Mouse (Mus musculus): ENCODE results near the gene Isyna1. TPM values are rescaled to one million over a fixed set of nuclear protein-coding genes. Genes with fewer than 3 reads are reported as not detected.

The Isyna1 gene
- polyA plus RNA-seq, 1 experiment from 2014 or later: 162 TPM

DNA sequence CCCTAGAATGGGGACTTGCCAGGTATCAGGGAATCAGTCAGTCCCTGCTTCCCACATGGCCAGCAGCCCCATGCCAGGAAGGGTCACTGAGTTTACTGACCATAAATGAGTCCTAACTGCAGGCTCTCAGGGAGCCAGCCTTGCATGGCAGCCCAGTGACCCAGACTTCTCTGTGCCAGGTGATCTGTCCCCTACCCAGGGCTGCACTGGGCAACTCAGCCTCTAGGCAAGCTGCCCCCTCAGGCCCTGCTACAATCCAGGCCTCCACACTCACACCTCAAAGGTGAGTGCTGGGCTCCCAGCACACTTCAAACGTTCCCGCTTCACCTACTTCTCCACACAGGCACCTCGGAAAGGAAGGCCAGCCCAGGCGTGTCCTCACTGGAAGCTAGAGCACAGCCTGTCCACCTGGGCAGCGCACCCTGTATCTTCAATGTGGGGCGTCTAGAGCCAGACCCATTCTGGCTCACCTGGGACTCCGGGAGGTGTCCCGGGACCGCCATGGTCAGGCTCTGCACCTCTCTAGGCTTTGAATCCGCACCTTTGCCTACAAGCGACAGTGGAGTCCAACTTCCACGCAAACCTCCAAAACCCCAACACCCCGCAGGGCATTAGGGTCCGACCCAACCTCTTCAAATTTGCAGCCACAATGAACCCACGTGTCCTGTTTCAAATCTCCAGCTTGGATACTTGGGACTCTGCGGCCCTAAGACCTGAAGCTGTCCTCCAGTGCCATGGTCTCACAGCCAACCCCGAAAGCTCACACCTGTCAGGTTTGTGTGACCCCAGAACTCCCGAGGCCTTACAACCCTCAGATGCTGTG lies 12.8 kb downstream of the Isyna1 start:
- Histone ChIP-seq H3K9ac (peak overlapping the region; percentile 91), H3K4me3 (peak overlapping the region; percentile 78), H3K9me3 (peaks cover 2% of the 10 kb centered on the region; the same call in 1 of the 2 replicates), H3K4me1 (peaks cover 43% of the 10 kb centered on the region), H3K4me2 (replicated peaks) (peak overlapping the region; percentile 91), H3K36me3 (peaks cover 18% of the 10 kb centered on the region), H3K27ac (peak overlapping the region; percentile 99; the same call in 1 of the 2 replicates), H3K27me3 (no peaks in the 10 kb centered on the region)
- no peak for ATAC-seq (ENCODE audit: low FRiP score, low read depth)
- 52% methylated on average over 18 of the region's 18 CpGs for WGBS

GRCm38 (mm10) chr8:70607603-70607897 lies 13.4 kb downstream of the Isyna1 start:
- H3K9me3 ChIP-seq: no peaks in the 10 kb centered on the region
- 17% methylated on average over 6 of the region's 6 CpGs for WGBS
- no peak for ATAC-seq (ENCODE audit: low FRiP score, low read depth)
- no peaks in the 10 kb centered on the region for H3K27me3 ChIP-seq
- H3K36me3 ChIP-seq: peaks cover 13% of the 10 kb centered on the region
- H3K9ac ChIP-seq: peak overlapping the region; percentile 91
- H3K4me3 ChIP-seq: peak overlapping the region; percentile 78
- peaks cover 43% of the 10 kb centered on the region for H3K4me1 ChIP-seq
- H3K4me2 ChIP-seq (replicated peaks): peak overlapping the region; percentile 91
- peak overlapping the region; percentile 99; the same call in 1 of the 2 replicates for H3K27ac ChIP-seq

GRCm38 (mm10) chr8:70607898-70608748 lies 13.9 kb downstream of the Isyna1 start:
- WGBS: 1% methylated on average over 76 of the region's 84 CpGs
- ATAC-seq (ENCODE audit: low FRiP score, low read depth): no peak
- H3K4me1 ChIP-seq: peaks cover 43% of the 10 kb centered on the region

DNA sequence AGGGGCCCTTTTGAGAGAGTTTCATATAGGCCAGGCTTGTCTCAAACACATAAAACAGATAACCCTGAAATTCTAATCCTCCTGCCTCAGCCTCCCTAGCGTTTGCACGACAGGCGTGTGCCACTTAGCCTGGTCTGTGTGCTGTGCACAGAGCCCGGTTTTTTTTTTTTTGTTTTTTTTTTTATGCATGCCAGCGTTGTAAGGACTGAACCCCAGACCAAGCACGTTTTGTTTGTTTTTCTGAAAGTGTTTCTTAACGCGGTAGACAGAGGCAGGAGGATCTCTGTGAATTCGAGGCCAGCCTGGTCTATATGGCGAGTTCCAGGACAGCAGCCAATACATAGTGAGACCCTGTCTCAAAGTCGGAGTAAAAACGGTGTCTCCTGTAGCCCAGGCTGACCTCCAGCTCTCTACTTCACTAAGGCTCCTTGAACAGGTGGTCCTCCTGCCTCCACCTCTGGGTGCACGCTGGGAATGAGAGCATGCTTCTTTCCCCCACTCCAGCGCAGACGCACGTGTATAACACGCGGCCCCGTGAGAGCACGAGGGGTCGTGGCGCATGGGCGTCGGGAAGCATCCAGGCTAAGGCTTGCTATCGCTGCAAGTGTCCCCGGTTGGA lies 14.7 kb downstream of the Isyna1 start, which contains the start of gene Ssbp4:
TSS of gene Ssbp4 (minus strand) at position 124 of the 619 bp plus-strand sequence.
- H3K4me2 ChIP-seq (replicated peaks): peak within 1 kb of the TSS; percentile 91
- WGBS: 4% methylated on average over 26 of the region's 26 CpGs
- peak within 1 kb of the TSS; percentile 78 for H3K4me3 ChIP-seq
- peaks cover 5% of the 10 kb centered on the region; the same call in 1 of the 2 replicates for H3K36me3 ChIP-seq
- peak within 1 kb of the TSS; percentile 99 for H3K27ac ChIP-seq
- peak within 1 kb of the TSS; percentile 91 for H3K9ac ChIP-seq
- peaks cover 43% of the 10 kb centered on the region for H3K4me1 ChIP-seq
- no peaks in the 10 kb centered on the region for H3K27me3 ChIP-seq
- H3K9me3 ChIP-seq: no peaks in the 10 kb centered on the region
- no peak; the same call in 1 of the 2 replicates for ATAC-seq (ENCODE audit: low FRiP score, low read depth)

More at GRCm38 (mm10) chr8:70607898-70608748, 13.9 kb downstream of the Isyna1 start:
- Histone ChIP-seq H3K9ac (peak overlapping the region; percentile 91), H3K9me3 (no peaks in the 10 kb centered on the region), H3K27me3 (no peaks in the 10 kb centered on the region), H3K4me2 (replicated peaks) (peak overlapping the region; percentile 91), H3K27ac (peak overlapping the region; percentile 99), H3K4me3 (peak overlapping the region; percentile 78), H3K36me3 (peaks cover 7% of the 10 kb centered on the region)

DNA sequence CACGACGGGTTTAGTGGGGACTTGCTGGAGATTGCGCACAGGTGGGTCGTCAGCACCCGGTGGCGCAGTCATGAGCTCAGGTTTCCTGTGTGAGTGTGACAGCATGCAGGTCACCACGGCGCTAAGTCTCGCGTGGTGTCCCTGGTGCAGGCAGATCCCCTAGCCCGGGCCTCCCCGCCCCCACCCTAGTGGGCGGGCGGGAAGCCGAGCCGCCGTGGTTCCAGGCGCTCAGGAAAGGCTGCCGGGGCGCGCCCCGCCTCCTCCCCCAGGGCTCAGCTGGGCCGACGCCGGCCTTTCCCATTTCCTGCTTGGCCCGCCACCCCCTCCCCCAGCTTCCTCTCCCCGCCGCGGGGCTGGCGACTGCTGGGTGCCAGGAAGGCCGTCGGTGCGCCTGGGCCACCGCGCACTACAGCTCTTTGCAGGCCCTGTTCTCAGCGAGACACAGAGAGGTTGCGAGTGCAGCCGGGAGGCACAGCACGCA lies 15.2 kb downstream of the Isyna1 start:
- no peaks in the 10 kb centered on the region for H3K9me3 ChIP-seq
- peak overlapping the region; percentile 99 for H3K27ac ChIP-seq
- peaks cover 5% of the 10 kb centered on the region; the same call in 1 of the 2 replicates for H3K36me3 ChIP-seq
- ATAC-seq (ENCODE audit: low FRiP score, low read depth): peak; percentile 74
- no peaks in the 10 kb centered on the region for H3K27me3 ChIP-seq
- H3K4me2 ChIP-seq (replicated peaks): peak overlapping the region; percentile 91
- H3K4me3 ChIP-seq: peak overlapping the region; percentile 78
- peak overlapping the region; percentile 72 for H3K9ac ChIP-seq
- under 1% methylated on average over 31 of the region's 39 CpGs for WGBS
- H3K4me1 ChIP-seq: peaks cover 43% of the 10 kb centered on the region

DNA sequence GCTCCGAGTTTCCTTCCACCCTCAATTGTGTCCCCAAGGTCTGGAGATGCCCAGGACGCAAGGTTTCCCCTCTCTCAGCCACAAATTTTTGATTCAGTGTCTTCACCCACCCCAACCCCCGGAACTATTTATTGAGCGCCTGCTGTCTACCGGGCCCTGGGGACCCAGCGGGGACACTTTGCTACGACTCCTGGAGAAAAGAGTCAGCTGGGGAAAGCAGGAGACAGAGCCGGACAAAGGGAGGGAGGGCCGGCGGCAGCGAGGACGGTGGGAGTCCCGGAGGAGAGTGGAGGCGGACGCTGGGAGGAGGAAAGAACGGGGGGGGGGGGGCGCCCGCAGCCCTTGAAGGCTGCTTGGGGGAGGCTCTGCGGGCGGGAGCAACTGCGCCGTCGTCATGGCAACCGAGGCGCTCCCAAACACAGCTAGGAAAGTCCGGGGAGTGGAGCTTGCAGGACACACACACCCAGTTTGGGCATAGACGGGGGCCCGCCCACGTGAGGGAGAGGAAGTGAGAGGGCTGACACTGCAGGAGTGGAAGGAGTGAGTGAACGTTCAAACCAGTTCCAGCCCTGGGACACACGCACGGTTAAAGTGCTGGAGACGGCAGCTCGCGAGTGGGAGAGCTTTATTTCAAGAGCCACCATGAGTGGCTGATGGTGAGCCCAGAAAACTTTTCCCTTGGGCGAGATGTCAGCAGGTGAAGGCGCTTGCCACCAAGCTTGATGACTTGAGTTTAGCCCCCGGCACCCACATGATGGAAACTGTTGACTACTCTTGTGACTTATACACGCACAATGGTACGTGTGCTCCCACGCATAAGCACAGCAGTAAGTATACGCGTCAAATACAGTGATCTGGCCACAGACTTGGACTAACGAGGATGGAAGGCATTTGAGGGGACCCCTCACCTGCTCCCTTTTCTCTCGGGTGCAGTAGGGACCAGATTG lies 15.9 kb downstream of the Isyna1 start:
- 1% methylated on average over 39 of the region's 45 CpGs for WGBS
- peaks cover 43% of the 10 kb centered on the region for H3K4me1 ChIP-seq
- no peaks in the 10 kb centered on the region for H3K27me3 ChIP-seq
- H3K36me3 ChIP-seq: no peaks in the 10 kb centered on the region
- peak overlapping the region; percentile 72 for H3K9ac ChIP-seq
- peak; percentile 59 for ATAC-seq (ENCODE audit: low FRiP score, low read depth)
- H3K9me3 ChIP-seq: no peaks in the 10 kb centered on the region
- peak overlapping the region; percentile 91 for H3K4me2 ChIP-seq (replicated peaks)
- peak overlapping the region; percentile 78 for H3K4me3 ChIP-seq
- H3K27ac ChIP-seq: peak overlapping the region; percentile 99

- WGBS: under 1% methylated on average over 54 of the region's 54 CpGs
- Histone ChIP-seq H3K9ac (peak overlapping the region; percentile 71), H3K4me2 (replicated peaks) (peak overlapping the region; percentile 91), H3K4me1 (peaks cover 40% of the 10 kb centered on the region), H3K27ac (peak overlapping the region; percentile 99), H3K36me3 (no peaks in the 10 kb centered on the region), H3K4me3 (peak overlapping the region; percentile 78), H3K9me3 (no peaks in the 10 kb centered on the region), H3K27me3 (no peaks in the 10 kb centered on the region)
- no peak for ATAC-seq (ENCODE audit: low FRiP score, low read depth)
Observed at GRCm38 (mm10) chr8:70610796-70611771, 16.9 kb downstream of the Isyna1 start.

GRCm38 (mm10) chr8:70611849-70612248 lies 17.7 kb downstream of the Isyna1 start:
- H3K4me1 ChIP-seq: peaks cover 32% of the 10 kb centered on the region
- H3K9me3 ChIP-seq: no peaks in the 10 kb centered on the region
- no peaks in the 10 kb centered on the region for H3K36me3 ChIP-seq
- peak overlapping the region; percentile 71 for H3K9ac ChIP-seq
- H3K4me3 ChIP-seq: peak overlapping the region; percentile 78
- WGBS: under 1% methylated on average over 6 of the region's 6 CpGs
- H3K27ac ChIP-seq: peak overlapping the region; percentile 66; the same call in 1 of the 2 replicates
- ATAC-seq (ENCODE audit: low FRiP score, low read depth): no peak
- no peaks in the 10 kb centered on the region for H3K27me3 ChIP-seq
- peak overlapping the region; percentile 91 for H3K4me2 ChIP-seq (replicated peaks)

- 8% methylated on average over 1 of the region's 1 CpGs for WGBS
- Histone ChIP-seq H3K36me3 (no peaks in the 10 kb centered on the region), H3K4me3 (no peak overlapping the region), H3K4me2 (replicated peaks) (no peak overlapping the region), H3K27me3 (no peaks in the 10 kb centered on the region), H3K4me1 (peaks cover 24% of the 10 kb centered on the region), H3K9me3 (no peaks in the 10 kb centered on the region), H3K27ac (no peak overlapping the region), H3K9ac (no peak overlapping the region)
- no peak for ATAC-seq (ENCODE audit: low FRiP score, low read depth)
Observed at GRCm38 (mm10) chr8:70613763-70614162, 19.6 kb downstream of the Isyna1 start.

DNA sequence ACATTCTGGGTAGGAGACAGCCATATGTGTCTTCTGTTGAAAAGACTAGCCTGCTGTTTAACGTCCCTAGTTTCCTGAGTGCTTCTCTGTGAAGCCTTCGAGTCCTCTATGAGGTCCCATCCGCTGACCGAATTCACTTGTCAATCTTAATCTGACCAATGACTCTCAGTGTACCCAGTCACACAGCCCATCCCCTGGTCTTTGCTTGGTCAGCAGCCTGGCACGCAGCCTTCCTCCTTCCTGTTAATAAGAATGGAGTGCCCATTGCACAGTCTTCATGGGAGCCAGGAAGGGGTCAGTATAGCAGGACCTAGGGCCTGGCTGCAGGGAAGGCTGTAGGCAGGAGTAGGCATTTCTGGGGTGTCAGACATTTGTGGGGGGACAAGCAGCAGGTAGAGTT lies 20.3 kb downstream of the Isyna1 start:
- no peak overlapping the region for H3K27ac ChIP-seq
- H3K27me3 ChIP-seq: no peaks in the 10 kb centered on the region
- no peak overlapping the region for H3K9ac ChIP-seq
- H3K4me1 ChIP-seq: peaks cover 17% of the 10 kb centered on the region
- H3K36me3 ChIP-seq: no peaks in the 10 kb centered on the region
- no peak overlapping the region for H3K4me2 ChIP-seq (replicated peaks)
- H3K9me3 ChIP-seq: no peaks in the 10 kb centered on the region
- WGBS: 71% methylated on average over 5 of the region's 5 CpGs
- no peak overlapping the region for H3K4me3 ChIP-seq
- ATAC-seq (ENCODE audit: low FRiP score, low read depth): no peak

Measured in limb, embryonic 13.5 days (tissue).